Mouse (Mus musculus): Measurements from ENCODE around the gene Rapgef4. TPM values are rescaled to one million over a fixed set of nuclear protein-coding genes. Genes with fewer than 3 reads are reported as not detected.
A peak's percentile ranks its signal among the peaks of the same experiment; 100 is the strongest.

Rapgef4 gene
- polyA plus RNA-seq, 1 experiment from 2014 or later: 5.9 TPM

- peak; percentile 73 for ATAC-seq
- Histone ChIP-seq H3K9ac (peak overlapping the region; percentile 84), H3K4me1 (peaks cover 14% of the 10 kb centered on the region), H3K9me3 (replicated peaks) (no peaks in the 10 kb centered on the region), H3K4me3 (peak overlapping the region; percentile 78), H3K27me3 (peaks cover 12% of the 10 kb centered on the region; the same call in 1 of the 2 replicates), H3K36me3 (ENCODE audit: poor library complexity, severe bottlenecking) (no peaks in the 10 kb centered on the region), H3K27ac (no peak overlapping the region), H3K4me2 (peak overlapping the region; percentile 95)
- WGBS: under 1% methylated on average over 52 of the region's 60 CpGs
Observed at GRCm38 (mm10) chr2:72285888-72286661, 305.0 kb downstream of the Rapgef4 start.

GRCm38 (mm10) chr2:72287142-72287541, 306.1 kb downstream of the Rapgef4 start:
- no peak overlapping the region for H3K4me2 ChIP-seq
- 65% methylated on average over 4 of the region's 4 CpGs for WGBS

DNA sequence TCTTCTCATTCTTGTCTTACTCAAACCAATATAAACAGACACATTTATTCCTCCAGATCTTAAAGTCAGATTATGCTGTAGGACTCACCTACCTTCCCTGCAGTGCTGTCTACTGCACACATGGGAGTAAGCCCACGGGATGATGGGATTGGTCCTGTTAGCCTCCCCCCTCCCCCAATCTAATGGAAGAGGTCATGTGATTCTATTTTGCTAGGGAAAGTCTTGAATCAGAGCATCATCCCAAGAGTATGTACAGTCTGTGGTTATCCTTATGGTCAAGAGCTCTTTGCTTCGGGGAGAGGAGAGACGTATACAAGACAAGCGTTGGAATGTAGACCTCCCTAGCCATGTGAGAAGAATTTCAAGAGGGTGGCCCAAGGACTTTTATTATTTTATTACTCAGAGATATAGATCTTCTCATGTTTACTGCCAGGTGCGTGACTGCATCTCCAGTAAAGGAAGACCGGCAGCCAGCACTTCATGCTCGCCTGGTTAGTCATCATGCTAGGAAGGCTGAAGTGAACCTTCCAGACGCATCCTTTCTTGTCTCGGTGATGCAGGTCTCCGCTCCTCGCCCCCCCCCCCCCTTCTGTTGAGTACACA, 308.0 kb downstream of the Rapgef4 start:
- no peak overlapping the region for H3K4me2 ChIP-seq
- no peak overlapping the region for H3K27ac ChIP-seq
- ATAC-seq: no peak
- no peaks in the 10 kb centered on the region for H3K36me3 ChIP-seq (ENCODE audit: poor library complexity, severe bottlenecking)
- no peak overlapping the region for H3K9ac ChIP-seq
- H3K4me3 ChIP-seq: no peak overlapping the region
- peaks cover 14% of the 10 kb centered on the region for H3K4me1 ChIP-seq
- H3K9me3 ChIP-seq (replicated peaks): no peaks in the 10 kb centered on the region
- WGBS: 92% methylated on average over 11 of the region's 11 CpGs
- peaks cover 9% of the 10 kb centered on the region; the same call in 1 of the 2 replicates for H3K27me3 ChIP-seq

More at GRCm38 (mm10) chr2:72287142-72287541, 306.1 kb downstream of the Rapgef4 start:
- no peak overlapping the region for H3K4me3 ChIP-seq
- H3K27me3 ChIP-seq: peaks cover 10% of the 10 kb centered on the region; the same call in 1 of the 2 replicates
- H3K9ac ChIP-seq: no peak overlapping the region
- no peaks in the 10 kb centered on the region for H3K36me3 ChIP-seq (ENCODE audit: poor library complexity, severe bottlenecking)
- ATAC-seq: no peak
- H3K27ac ChIP-seq: no peak overlapping the region
- H3K9me3 ChIP-seq (replicated peaks): no peaks in the 10 kb centered on the region
- peaks cover 14% of the 10 kb centered on the region for H3K4me1 ChIP-seq

- 74% methylated on average over 1 of the region's 1 CpGs for WGBS
- no peak overlapping the region for H3K4me3 ChIP-seq
- peaks cover 4% of the 10 kb centered on the region; the same call in 1 of the 2 replicates for H3K27me3 ChIP-seq
- H3K27ac ChIP-seq: no peak overlapping the region
- no peak for ATAC-seq
- no peak overlapping the region for H3K4me2 ChIP-seq
- peaks cover 9% of the 10 kb centered on the region; the same call in 1 of the 2 replicates for H3K4me1 ChIP-seq
- no peaks in the 10 kb centered on the region for H3K9me3 ChIP-seq (replicated peaks)
- H3K9ac ChIP-seq: no peak overlapping the region
- no peaks in the 10 kb centered on the region for H3K36me3 ChIP-seq (ENCODE audit: poor library complexity, severe bottlenecking)
Observed at GRCm38 (mm10) chr2:72291103-72291502, 310.1 kb downstream of the Rapgef4 start.

DNA sequence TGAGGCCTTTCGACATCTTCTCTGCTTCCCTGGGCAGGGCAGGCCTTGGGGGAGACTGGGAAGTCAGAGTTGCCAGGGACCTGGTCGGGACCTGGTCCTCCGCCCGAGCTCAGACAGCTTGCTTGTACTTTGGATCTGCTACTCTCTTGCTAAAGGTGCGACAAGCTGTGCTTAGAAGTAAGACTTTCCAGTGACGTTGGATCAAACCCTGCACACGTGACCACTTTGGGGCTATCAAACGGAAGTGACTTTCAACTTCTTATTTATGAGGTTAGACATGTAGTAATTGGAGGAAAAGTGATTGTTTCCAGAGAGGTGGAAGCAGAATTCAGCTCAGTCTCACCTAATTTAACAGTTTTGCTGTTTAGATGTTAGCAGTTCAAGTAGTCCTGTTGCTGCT, 311.5 kb downstream of the Rapgef4 start:
- H3K36me3 ChIP-seq (ENCODE audit: poor library complexity, severe bottlenecking): no peaks in the 10 kb centered on the region
- no peaks in the 10 kb centered on the region for H3K9me3 ChIP-seq (replicated peaks)
- H3K4me3 ChIP-seq: no peak overlapping the region
- H3K27ac ChIP-seq: no peak overlapping the region
- H3K4me2 ChIP-seq: no peak overlapping the region
- H3K4me1 ChIP-seq: peaks cover 3% of the 10 kb centered on the region; the same call in 1 of the 2 replicates
- ATAC-seq: no peak
- no peaks in the 10 kb centered on the region for H3K27me3 ChIP-seq
- WGBS: 88% methylated on average over 8 of the region's 8 CpGs
- H3K9ac ChIP-seq: no peak overlapping the region

- 94% methylated on average over 6 of the region's 6 CpGs for WGBS
- no peaks in the 10 kb centered on the region for H3K9me3 ChIP-seq (replicated peaks)
- no peak for ATAC-seq
- no peaks in the 10 kb centered on the region for H3K4me1 ChIP-seq
- no peaks in the 10 kb centered on the region for H3K36me3 ChIP-seq (ENCODE audit: poor library complexity, severe bottlenecking)
- H3K27me3 ChIP-seq: no peaks in the 10 kb centered on the region
- H3K9ac ChIP-seq: no peak overlapping the region
- H3K4me2 ChIP-seq: no peak overlapping the region
- H3K4me3 ChIP-seq: no peak overlapping the region
- no peak overlapping the region for H3K27ac ChIP-seq
Observed at GRCm38 (mm10) chr2:72294994-72295393, 314.0 kb downstream of the Rapgef4 start.

DNA sequence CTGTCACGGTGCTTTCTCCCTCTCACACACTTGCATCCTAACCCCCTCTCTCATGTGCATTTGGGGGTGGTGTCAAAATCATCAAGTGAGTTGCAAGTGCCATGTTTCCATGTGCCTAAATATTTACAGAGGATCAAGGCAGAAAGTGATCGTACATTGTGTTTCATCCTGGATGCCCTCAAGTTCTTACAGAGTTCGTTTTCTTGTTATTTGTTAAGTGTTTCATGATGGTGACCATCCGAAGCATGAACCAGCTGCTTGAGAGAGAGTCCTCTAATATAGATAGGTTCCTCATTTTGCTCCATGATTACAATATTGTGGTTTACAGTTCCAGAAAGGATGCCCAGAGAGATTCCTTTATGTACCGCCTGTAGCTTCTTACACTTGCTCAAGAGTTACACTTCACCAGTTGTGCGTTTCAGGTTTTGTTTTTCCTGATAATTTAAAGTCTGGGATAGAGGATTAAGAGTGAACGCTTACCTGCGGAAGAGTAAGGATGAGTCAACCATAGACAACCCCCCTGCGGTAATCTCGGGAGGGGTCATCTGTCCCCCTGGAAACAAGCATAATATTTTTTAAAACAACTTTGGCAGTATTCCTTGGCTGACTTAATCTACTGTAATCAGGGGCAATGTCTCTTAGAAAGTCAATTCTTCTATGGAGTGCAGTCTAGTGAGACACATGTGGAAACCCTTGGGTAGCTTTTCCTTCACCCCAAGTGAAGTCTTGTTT, 316.1 kb downstream of the Rapgef4 start:
- Histone ChIP-seq H3K27ac (no peak overlapping the region), H3K4me3 (no peak overlapping the region), H3K9me3 (replicated peaks) (no peaks in the 10 kb centered on the region), H3K4me2 (no peak overlapping the region), H3K27me3 (no peaks in the 10 kb centered on the region), H3K36me3 (ENCODE audit: poor library complexity, severe bottlenecking) (no peaks in the 10 kb centered on the region), H3K9ac (no peak overlapping the region), H3K4me1 (no peaks in the 10 kb centered on the region)
- 94% methylated on average over 10 of the region's 10 CpGs for WGBS
- ATAC-seq: no peak

DNA sequence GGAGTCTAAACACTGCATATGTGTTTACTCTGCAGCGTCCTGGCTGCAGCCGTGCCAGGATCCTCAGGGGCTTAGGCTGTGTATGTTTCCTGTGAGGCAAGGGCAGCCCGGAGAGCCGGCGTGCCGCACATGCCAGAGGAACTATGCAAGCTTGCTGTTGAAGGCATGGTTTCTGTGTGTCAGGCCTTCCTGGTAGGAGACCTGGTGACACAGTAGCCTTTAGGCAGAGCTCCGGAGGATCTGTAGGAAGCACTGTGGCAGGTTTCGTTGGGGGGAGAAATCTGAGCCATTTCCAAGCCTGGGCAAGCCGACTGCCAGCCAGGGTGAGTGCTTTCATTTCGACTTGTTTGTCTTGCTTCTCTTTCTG, 316.7 kb downstream of the Rapgef4 start:
- ATAC-seq: no peak
- no peak overlapping the region for H3K27ac ChIP-seq

GRCm38 (mm10) chr2:72298406-72298805, 317.4 kb downstream of the Rapgef4 start:
- Histone ChIP-seq H3K27me3 (no peaks in the 10 kb centered on the region), H3K36me3 (ENCODE audit: poor library complexity, severe bottlenecking) (no peaks in the 10 kb centered on the region), H3K4me1 (no peaks in the 10 kb centered on the region), H3K9me3 (replicated peaks) (no peaks in the 10 kb centered on the region), H3K9ac (no peak overlapping the region), H3K4me3 (no peak overlapping the region), H3K27ac (no peak overlapping the region), H3K4me2 (no peak overlapping the region)
- no peak for ATAC-seq
- WGBS: 60% methylated on average over 4 of the region's 4 CpGs

More for the DNA sequence above, 316.7 kb downstream of the Rapgef4 start:
- Histone ChIP-seq H3K4me1 (no peaks in the 10 kb centered on the region), H3K9ac (no peak overlapping the region), H3K36me3 (ENCODE audit: poor library complexity, severe bottlenecking) (no peaks in the 10 kb centered on the region), H3K4me2 (no peak overlapping the region), H3K9me3 (replicated peaks) (no peaks in the 10 kb centered on the region), H3K4me3 (no peak overlapping the region), H3K27me3 (no peaks in the 10 kb centered on the region)
- 84% methylated on average over 10 of the region's 10 CpGs for WGBS

- H3K9me3 ChIP-seq (replicated peaks): no peaks in the 10 kb centered on the region
- no peak overlapping the region for H3K4me3 ChIP-seq
- no peaks in the 10 kb centered on the region for H3K27me3 ChIP-seq
- H3K4me2 ChIP-seq: no peak overlapping the region
- H3K4me1 ChIP-seq: no peaks in the 10 kb centered on the region
- H3K36me3 ChIP-seq (ENCODE audit: poor library complexity, severe bottlenecking): no peaks in the 10 kb centered on the region
- H3K27ac ChIP-seq: no peak overlapping the region
- WGBS: 88% methylated on average over 9 of the region's 9 CpGs
- no peak for ATAC-seq
- H3K9ac ChIP-seq: no peak overlapping the region
Observed at GRCm38 (mm10) chr2:72301194-72301916, 320.3 kb downstream of the Rapgef4 start.

GRCm38 (mm10) chr2:72305738-72306137, 324.7 kb downstream of the Rapgef4 start:
- Histone ChIP-seq H3K4me3 (no peak overlapping the region), H3K4me1 (peaks cover 4% of the 10 kb centered on the region; the same call in 1 of the 2 replicates), H3K9ac (no peak overlapping the region), H3K27ac (no peak overlapping the region), H3K9me3 (replicated peaks) (no peaks in the 10 kb centered on the region), H3K36me3 (ENCODE audit: poor library complexity, severe bottlenecking) (no peaks in the 10 kb centered on the region), H3K4me2 (no peak overlapping the region), H3K27me3 (no peaks in the 10 kb centered on the region)
- no peak for ATAC-seq
- WGBS: 93% methylated on average over 7 of the region's 7 CpGs

Data from forebrain, embryonic 13.5 days (tissue).